Mouse (Mus musculus) stomach, embryonic 14.5 days (tissue): ENCODE data around the gene Hnrnpa3. TPM values are rescaled to one million over a fixed set of nuclear protein-coding genes. Genes with fewer than 3 reads are reported as not detected.

Experiments used
- ATAC-seq: fragments of 200-750 bp; cut with Nextera tagmentation; 2 replicates; pipeline ENCODE4 v1.8.0; 2017; ENCODE audit warnings: low read depth, moderate TSS enrichment; ENCODE audit not compliant: insufficient number of reproducible peaks, insufficient read depth, low FRiP score
- H3K27ac ChIP-seq: fragments of 300-500 bp; sonication (generic); 2 replicates; pipeline ENCODE4 v1.5.1; 2014; ENCODE audit warnings: mild to moderate bottlenecking, low read length, moderate library complexity, mixed read lengths
- H3K27me3 ChIP-seq: fragments of 300-500 bp; sonication (generic); 2 replicates; pipeline ENCODE4 v1.6.1; 2014; ENCODE audit warnings: low read length, control low read depth, mixed read lengths; ENCODE audit not compliant: control insufficient read depth, insufficient read depth
- H3K36me3 ChIP-seq: fragments of 300-500 bp; sonication (generic); 2 replicates; pipeline ENCODE4 v1.6.1; 2014; ENCODE audit warnings: mild to moderate bottlenecking, control low read depth, low read length, moderate library complexity, mixed read lengths; ENCODE audit not compliant: control insufficient read depth, insufficient read depth
- H3K4me1 ChIP-seq: fragments of 300-500 bp; sonication (generic); 2 replicates; pipeline ENCODE4 v1.6.1; 2014; ENCODE audit warnings: low read length, control low read depth, mixed read lengths; ENCODE audit not compliant: control insufficient read depth, insufficient read depth
- H3K4me2 ChIP-seq: fragments of 300-500 bp; sonication (generic); replicated peaks from 2 replicates; pipeline ENCODE4 v1.6.1; 2014; ENCODE audit warnings: low read depth, low read length, control low read depth
- H3K4me3 ChIP-seq: fragments of 300-500 bp; sonication (generic); 2 replicates; pipeline ENCODE4 v1.5.1; 2014; ENCODE audit warnings: low read depth, low read length, control low read depth
- H3K9ac ChIP-seq: fragments of 300-500 bp; sonication (generic); replicated peaks from 2 replicates; pipeline ENCODE4 v1.6.1; 2014; ENCODE audit warnings: low read depth, mild to moderate bottlenecking, control low read depth, low read length, moderate library complexity, mixed read lengths
- H3K9me3 ChIP-seq: fragments of 300-500 bp; sonication (generic); 2 replicates; pipeline ENCODE4 v1.6.1; 2016; ENCODE audit warnings: low read depth, low read length, control low read depth; ENCODE audit not compliant: control insufficient read depth
- WGBS: fragments of 180-500 bp; shearing (Covaris S2); extraction: QIAGEN DNeasy Blood & Tissue Kit; methylation state at CpG from one replicate; pipeline ENCODE4 v1.1.7; 2014; 5-methylcytosine and 5-hydroxymethylcytosine counted together
- microRNA-seq: library from miRNA; unstranded; fragments of <30 nt; microRNA quantifications from one replicate; pipeline ENCODE4, GENCODE M21; 2016
- polyA plus RNA-seq: library from polyadenylated mRNA; unstranded; fragments of >200 nt; fragmentation: Nextera tagmentation; extraction: Ambion mirVana; gene quantifications from 2 replicates; pipeline ENCODE4 v1.2.1, GENCODE M21; 2014

Hnrnpa3 gene
- polyA plus RNA-seq, 1 experiment from 2014 or later = 247 TPM

GRCm38 (mm10) chr2:75705162-75705752 is 46.2 kb downstream of the Hnrnpa3 start:
- H3K4me3 ChIP-seq = peak overlapping the region; percentile 95
- ATAC-seq = peak; percentile 3; the same call in 1 of the 2 replicates
- no peaks in the 10 kb centered on the region for H3K27me3 ChIP-seq
- H3K9ac ChIP-seq = peak overlapping the region; percentile 92
- H3K36me3 ChIP-seq = no peaks in the 10 kb centered on the region; the same call in 1 of the 2 replicates
- H3K4me1 ChIP-seq = peaks cover 23% of the 10 kb centered on the region
- peaks cover 4% of the 10 kb centered on the region; the same call in 1 of the 2 replicates for H3K9me3 ChIP-seq
- peak overlapping the region; percentile 97 for H3K27ac ChIP-seq
- 14% methylated on average over 19 of the region's 19 CpGs for WGBS
- H3K4me2 ChIP-seq = peak overlapping the region; percentile 79

DNA sequence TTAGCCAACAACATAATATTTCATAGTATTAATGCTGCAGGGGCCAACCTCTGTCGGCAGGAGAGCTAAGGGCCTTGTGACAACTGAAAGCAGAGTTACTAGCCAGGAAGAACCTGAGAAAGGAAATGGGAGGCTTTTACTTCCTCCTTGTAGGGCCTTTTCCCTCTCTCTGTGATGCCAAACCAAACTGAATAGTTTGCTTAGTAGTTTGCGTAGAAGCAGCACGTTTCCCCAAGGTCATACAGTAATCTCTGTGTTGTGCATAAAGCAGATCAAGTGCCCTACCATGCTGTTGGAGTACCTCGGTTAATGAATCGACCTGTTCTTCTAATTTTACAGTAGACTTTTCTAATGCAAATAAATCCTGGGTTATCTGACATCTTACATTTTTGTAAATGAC is 47.4 kb downstream of the Hnrnpa3 start:
- 62% methylated on average over 5 of the region's 5 CpGs for WGBS

GRCm38 (mm10) chr2:75707420-75707819 is 48.4 kb downstream of the Hnrnpa3 start:
- H3K27ac ChIP-seq = no peak overlapping the region
- 10% methylated on average over 1 of the region's 1 CpGs for WGBS
- H3K9ac ChIP-seq = no peak overlapping the region
- H3K4me1 ChIP-seq = peaks cover 6% of the 10 kb centered on the region
- H3K36me3 ChIP-seq = no peaks in the 10 kb centered on the region
- no peak for ATAC-seq
- H3K4me2 ChIP-seq = no peak overlapping the region
- no peak overlapping the region for H3K4me3 ChIP-seq
- H3K27me3 ChIP-seq = no peaks in the 10 kb centered on the region
- H3K9me3 ChIP-seq = peaks cover 4% of the 10 kb centered on the region; the same call in 1 of the 2 replicates

More for the DNA sequence above, 47.4 kb downstream of the Hnrnpa3 start:
- Histone ChIP-seq H3K9me3 (peaks cover 4% of the 10 kb centered on the region; the same call in 1 of the 2 replicates), H3K27me3 (no peaks in the 10 kb centered on the region), H3K4me2 (no peak overlapping the region), H3K4me1 (peaks cover 15% of the 10 kb centered on the region), H3K9ac (no peak overlapping the region), H3K36me3 (no peaks in the 10 kb centered on the region; the same call in 1 of the 2 replicates), H3K4me3 (no peak overlapping the region), H3K27ac (peak overlapping the region; percentile 7; the same call in 1 of the 2 replicates)
- no peak for ATAC-seq

DNA sequence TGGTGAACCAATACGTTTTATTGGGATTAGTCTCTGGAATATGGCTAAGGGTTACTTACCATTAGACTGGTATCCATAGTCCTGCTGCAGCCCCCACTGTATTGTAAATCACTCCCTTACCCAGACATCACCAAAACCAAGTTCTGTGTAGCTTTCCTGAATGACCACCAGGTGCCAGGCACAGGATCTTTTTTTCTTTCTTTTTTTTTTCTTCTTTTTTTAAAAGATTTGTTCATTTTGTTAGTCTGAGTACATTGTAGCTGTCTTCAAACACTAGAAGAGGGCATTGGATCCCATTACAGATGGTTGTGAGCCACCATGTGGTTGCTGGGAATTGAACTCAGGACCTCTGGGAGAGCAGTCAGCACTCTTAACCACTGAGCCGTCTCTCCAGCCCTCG is 54.0 kb downstream of the Hnrnpa3 start:
- 87% methylated on average over 3 of the region's 3 CpGs for WGBS
- H3K4me1 ChIP-seq = peaks cover 3% of the 10 kb centered on the region; the same call in 1 of the 2 replicates
- H3K4me2 ChIP-seq = no peak overlapping the region
- no peaks in the 10 kb centered on the region for H3K36me3 ChIP-seq
- H3K4me3 ChIP-seq = no peak overlapping the region
- no peak for ATAC-seq
- no peaks in the 10 kb centered on the region for H3K27me3 ChIP-seq
- peaks cover 4% of the 10 kb centered on the region; the same call in 1 of the 2 replicates for H3K9me3 ChIP-seq
- no peak overlapping the region for H3K27ac ChIP-seq
- no peak overlapping the region for H3K9ac ChIP-seq

DNA sequence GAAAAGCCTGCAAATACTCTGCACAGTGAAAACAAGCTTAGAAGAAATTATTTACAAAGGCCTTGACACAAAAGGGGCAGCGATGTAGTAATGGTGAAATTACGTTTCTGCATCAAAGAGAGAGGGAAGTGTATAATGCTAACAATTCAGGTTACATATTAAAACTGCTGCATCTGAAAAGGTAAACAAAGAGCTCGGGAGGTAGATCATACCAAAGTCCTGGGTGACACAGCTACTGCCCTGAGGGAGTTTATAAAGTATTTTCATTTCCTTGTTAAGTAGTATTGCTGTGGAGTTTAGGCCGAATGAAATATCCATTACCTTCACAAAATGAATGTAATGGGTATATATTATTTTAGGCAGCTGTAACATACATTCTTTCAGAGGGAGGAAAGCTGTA is 55.7 kb downstream of the Hnrnpa3 start:
- H3K9me3 ChIP-seq = no peaks in the 10 kb centered on the region
- no peak for ATAC-seq
- peaks cover 3% of the 10 kb centered on the region; the same call in 1 of the 2 replicates for H3K4me1 ChIP-seq
- no peak overlapping the region for H3K4me3 ChIP-seq
- H3K4me2 ChIP-seq = no peak overlapping the region
- H3K36me3 ChIP-seq = no peaks in the 10 kb centered on the region
- H3K27ac ChIP-seq = 0 out of 2 replicates have a peak overlapping the region, but pooled peaks have one; percentile 27
- no peaks in the 10 kb centered on the region for H3K27me3 ChIP-seq
- H3K9ac ChIP-seq = no peak overlapping the region
- WGBS = 42% methylated on average over 4 of the region's 4 CpGs

- H3K9me3 ChIP-seq = no peaks in the 10 kb centered on the region
- H3K27me3 ChIP-seq = no peaks in the 10 kb centered on the region
- H3K4me3 ChIP-seq = no peak overlapping the region
- H3K27ac ChIP-seq = no peak overlapping the region
- peak; percentile 56 for ATAC-seq
- H3K36me3 ChIP-seq = no peaks in the 10 kb centered on the region
- 53% methylated on average over 12 of the region's 12 CpGs for WGBS
- H3K4me2 ChIP-seq = no peak overlapping the region
- H3K4me1 ChIP-seq = peaks cover 3% of the 10 kb centered on the region; the same call in 1 of the 2 replicates
- H3K9ac ChIP-seq = no peak overlapping the region
Observed at GRCm38 (mm10) chr2:75716046-75717016, 57.3 kb downstream of the Hnrnpa3 start.

Small RNA genes within 50 kb of the gene (microRNA-seq; reads per million reads assigned to microRNA genes)
- gene Gm24574 = not detected

Other genes with a start within 250 kb of the Hnrnpa3 start
- gene Nfe2l2, start 45.4 kb downstream of the Hnrnpa3 start, polyA plus RNA-seq = 88.4 and 92.8 TPM in 2 replicates
- 43.2 and 46.4 TPM in 2 replicates for gene Agps, start 172.9 kb downstream of the Hnrnpa3 start, polyA plus RNA-seq